Mouse (Mus musculus) stomach, postnatal 0 days (tissue): ENCODE measurements around the gene Chd9.

Experiments
- CTCF ChIP-seq: IDR thresholded peaks from 2 replicates; pipeline ENCODE4 v1.5.1; 2016; ENCODE audit warnings: antibody characterized with exemption, low read depth, mild to moderate bottlenecking, moderate library complexity
- EP300 ChIP-seq: optimal IDR thresholded peaks from 2 replicates; pipeline ENCODE3; 2016; ENCODE audit warnings: antibody characterized with exemption

DNA sequence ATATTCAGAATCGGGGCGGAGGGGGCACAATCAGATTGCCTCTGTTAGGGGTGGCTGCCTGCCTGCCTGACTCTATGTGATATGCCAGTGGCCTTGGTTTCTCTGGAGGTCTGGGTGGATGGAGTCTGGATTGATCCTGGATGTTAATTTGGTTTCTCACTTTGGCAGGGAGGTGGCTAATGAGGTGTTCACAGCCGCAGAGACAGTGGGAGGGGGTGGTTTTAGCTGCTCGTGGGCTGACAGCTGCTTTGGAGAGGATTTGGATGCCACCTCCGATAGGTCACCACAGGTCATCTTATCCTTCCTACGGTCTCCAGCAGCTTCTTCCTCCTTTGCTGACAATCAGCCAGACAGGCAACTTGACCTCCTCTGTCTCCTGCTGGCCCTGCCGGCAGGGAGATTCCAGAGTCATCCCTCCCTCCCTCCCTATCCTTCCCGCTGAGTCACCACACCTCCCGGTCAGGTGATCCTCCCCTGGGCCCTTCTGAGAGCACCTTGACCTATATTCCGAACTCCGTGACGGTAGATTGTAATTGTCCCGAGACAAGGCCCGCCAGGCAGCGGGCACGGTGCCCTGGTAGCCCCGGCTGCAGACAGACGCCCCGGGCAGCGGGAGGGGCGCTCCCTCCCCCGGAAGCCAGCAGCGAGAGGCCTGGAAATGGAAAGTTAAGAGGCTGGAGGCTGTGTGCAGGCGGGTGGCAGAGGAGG lies 48.7 kb downstream of the Chd9 start:
- peak; percentile 0; the same call in 1 of the 2 replicates for TF ChIP-seq CTCF
- TF ChIP-seq EP300, result no peak
